Mouse (Mus musculus) MEL (cell line): ENCODE results near the gene Slain2.

ENCODE experiments used
- CTCF ChIP-seq, 3 experiments: IDR thresholded peaks in 2 of 3; conservative IDR thresholded peaks in 1 of 3; 2 replicates each; pipeline ENCODE4 v1.5.1; 2011 to 2012; ENCODE audit warnings: low read length in 3 of 3, low read depth in 2 of 3, mild to moderate bottlenecking in 2 of 3, improper control_type of control experiment in 1 of 3, inconsistent platforms in 1 of 3, mixed read lengths in 1 of 3, moderate library complexity in 1 of 3; ENCODE audit not compliant: control insufficient read depth in 1 of 3, insufficient read depth in 1 of 3, poor library complexity in 1 of 3, severe bottlenecking in 1 of 3
- GATA1 ChIP-seq: IDR thresholded peaks from 2 replicates; pipeline ENCODE4 v1.6.1; 2011; ENCODE audit warnings: low read depth, low read length, improper control_type of control experiment
- MAFK ChIP-seq: IDR thresholded peaks from 2 replicates; pipeline ENCODE4 v1.6.1; 2011; ENCODE audit warnings: low read depth, mild to moderate bottlenecking, low read length, improper control_type of control experiment, borderline replicate concordance
- MAZ ChIP-seq: IDR thresholded peaks from 2 replicates; pipeline ENCODE4 v1.6.1; 2012; ENCODE audit warnings: low read depth, mild to moderate bottlenecking, inconsistent platforms, low read length, improper control_type of control experiment

DNA sequence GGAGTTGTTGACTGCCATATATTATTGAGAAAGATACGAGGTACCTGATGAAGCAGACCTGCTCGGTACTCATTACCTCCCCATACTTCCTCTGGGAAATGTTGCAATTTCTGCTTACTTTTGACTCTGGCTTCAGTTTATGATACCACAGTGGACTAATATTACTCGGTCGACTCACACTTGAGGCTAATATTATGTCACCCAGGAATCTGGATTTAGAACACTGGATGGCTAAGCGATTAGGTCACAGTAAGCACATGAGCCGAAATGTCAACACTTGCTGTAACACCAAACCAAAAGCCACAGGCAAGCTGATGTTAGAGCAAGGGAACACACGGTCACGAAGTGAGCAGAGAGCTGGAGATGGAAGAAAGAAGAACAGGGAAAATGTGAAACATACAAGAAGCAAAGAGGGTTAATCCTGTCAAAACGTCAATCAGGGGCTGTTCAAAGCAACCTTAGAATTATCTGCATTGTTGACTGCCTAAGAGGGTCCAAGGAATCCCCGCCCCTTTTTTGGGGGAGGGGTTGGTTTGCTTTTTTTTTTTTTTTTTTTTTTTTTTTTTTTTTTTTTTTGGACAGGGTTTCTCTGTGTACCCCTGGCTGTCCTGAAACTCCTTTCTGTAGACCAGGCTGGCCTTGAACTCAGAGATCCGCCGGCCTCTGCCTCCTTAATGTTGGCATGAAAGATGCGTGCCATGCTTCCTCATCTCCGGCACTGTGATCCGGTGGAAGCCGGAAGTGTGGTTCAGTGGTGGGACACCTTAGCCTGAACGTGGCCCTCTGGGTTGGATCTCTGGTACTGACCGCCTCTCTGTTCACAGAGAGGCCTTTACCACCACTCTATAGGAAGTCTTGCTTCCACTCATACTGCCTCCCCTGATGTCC is 9.0 kb upstream of the Slain2 start:
- no peak for TF ChIP-seq GATA1
- no peak for TF ChIP-seq CTCF (IDR thresholded peaks at IDR 0.05 in 2 of 3, conservative IDR thresholded peaks at IDR 0.05 in 1 of 3; ENCODE audit: control insufficient read depth in 1 of 3, insufficient read depth in 1 of 3, low read depth in 2 of 3, low read length in 3 of 3, poor library complexity in 1 of 3, severe bottlenecking in 1 of 3)
- no peak for TF ChIP-seq MAZ
- no peak for TF ChIP-seq MAFK
